Mouse (Mus musculus): ENCODE results near the gene Fasn.

Fasn gene

DNA sequence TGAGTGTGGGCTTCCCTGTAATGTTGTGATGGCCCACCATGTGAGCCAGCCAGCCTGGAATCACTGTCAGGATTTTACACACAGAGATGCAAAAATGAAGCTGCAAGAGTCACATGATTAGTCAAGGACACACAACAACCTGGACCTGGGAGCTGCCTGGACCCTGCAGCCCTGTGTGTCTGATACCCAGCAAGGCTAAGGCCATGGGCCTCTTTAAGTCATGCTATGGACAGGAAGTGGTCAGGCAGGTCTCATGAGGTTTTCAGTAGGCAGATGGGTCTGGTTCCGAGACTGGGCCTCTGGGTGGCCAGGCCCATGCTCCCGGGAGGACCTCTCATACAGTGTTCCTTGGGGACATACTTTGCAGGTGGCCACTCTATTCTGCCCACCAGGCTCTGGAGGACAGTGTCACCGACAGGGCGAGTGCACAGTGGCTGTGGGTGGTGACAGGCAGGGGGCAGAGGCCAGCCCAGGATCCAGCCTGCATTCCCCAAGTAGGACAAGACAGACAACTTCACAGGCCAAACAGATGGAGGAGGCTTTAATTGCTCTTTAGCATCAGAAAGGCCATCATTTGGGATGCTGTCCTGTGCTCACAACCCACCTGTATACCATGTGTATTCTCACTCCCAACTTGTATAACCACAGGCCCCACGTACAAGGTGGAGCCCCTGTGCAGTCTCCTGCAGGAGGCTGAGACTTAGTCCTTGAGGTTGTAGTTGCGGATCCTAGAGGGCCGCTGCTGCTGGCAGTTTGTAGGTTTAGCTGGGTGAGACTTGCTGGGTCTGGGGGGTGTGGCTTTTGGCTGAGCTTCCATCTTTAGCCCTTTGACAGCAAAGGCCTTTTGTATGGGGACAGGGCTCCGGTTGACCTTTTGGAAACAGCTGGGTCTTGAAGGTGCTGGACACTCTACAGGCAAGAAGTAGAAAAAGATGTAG lies 1.9 kb upstream of the Fasn start:
- DNase-seq = no peak

DNA sequence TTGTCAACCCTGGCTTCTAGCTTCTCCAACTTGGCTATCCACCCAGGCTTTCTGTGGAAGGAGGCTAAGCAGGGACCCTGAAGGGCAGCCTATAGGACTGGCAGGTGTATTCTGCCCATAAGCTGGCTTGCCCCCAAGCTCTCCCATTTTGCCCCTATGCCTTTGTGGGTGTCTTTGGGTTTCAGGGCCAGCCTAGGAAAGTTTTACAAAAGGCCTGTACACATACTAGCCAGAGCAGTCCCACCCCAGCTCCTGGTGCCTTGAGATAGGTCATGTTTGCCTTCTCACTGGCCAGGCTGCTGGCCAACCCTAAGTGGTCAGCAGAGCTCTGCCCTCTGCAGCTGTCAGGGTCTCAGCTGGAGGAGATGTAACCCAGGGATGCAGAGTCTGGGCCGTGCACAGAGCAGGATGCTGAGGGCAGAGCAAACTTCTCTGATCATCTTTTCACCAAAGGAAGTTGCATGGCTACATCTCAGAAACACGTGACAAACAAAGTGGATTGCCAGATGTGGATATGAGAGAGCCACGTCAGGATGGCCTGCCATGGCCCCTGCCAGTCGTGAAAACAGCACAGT lies 1.0 kb upstream of the Fasn start:
- no peak for DNase-seq

DNA sequence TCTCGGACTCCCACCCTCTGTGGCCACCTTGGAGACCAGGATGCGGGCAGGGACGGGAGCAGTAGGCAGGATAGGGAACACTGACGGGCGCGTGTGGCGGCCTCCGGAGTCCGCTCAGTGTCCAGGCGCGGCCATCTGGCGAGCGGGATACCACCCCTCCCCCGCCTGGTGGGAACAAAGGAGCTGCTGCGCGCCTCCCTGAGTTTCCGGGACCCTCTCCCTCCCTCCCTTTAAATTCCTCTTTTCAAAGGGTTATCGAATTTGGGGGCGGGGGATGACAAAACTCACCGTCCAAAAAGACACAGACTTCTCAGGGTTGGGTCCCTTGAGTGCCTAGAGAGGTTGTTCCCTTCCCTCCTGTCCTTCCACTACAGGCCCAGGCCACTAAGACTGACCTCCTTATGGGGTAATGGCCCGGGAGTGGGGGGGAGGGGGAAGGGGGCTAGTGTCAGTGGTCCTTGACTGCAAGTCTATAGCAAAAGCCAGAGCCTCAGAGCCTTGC lies 491 bp upstream of the Fasn start:
- DNase-seq = no peak

DNA sequence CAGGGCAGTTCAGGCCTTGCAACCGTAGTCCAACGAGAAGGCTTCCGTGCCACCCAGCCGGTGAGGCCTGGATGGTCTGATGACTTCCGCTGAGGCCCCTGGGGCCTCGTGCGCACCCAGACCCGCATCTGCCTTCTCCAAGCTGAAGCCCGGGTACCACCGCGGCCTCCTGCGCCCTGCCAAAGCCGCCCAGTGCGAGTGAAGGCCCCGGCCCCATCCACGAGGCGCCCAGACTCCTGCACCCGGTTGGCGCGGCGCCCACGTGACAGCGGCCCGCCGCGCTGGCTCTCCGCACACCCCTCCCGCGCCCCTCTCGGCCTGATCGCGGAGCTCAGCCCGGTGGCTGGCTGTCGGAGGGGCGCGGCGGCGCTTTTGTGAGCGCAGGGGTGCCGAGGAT lies 798 bp downstream of the Fasn start:
- no peak for DNase-seq

DNA sequence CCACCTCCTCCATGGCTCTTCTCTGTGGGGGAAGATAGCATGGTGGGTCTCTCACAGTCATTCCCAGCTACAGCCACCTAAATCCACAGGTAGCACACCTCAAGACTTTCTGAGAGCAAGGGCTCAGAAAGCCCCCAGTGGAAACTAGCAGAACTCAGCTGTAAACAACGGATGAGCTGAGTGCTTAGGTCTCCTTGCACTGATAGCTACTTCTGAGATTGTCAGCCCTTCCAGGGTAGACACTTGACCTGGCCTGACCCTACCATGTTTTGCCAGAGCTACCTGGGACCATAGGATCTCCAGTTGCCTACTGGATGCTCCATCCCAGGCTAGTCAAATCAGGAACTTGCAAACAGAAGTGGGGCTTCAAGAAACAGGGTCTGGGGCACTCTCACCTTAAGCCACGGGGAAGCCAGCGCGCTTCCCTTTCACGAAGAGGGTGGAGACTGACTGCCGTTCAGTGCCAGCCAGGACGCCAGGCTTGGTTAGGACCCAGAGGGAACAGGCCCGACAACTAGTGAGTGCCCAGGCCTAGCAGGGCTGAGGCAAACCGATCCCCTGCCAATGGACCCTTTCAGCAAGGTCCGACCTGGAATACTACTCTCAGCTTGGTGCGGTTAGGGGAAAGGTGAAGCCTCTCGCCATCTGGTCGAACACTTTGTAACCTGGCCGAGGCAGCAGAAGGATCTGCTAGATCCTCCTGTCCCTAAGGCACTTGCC lies 1.4 kb downstream of the Fasn start:
- DNase-seq = peak; percentile 39

DNA sequence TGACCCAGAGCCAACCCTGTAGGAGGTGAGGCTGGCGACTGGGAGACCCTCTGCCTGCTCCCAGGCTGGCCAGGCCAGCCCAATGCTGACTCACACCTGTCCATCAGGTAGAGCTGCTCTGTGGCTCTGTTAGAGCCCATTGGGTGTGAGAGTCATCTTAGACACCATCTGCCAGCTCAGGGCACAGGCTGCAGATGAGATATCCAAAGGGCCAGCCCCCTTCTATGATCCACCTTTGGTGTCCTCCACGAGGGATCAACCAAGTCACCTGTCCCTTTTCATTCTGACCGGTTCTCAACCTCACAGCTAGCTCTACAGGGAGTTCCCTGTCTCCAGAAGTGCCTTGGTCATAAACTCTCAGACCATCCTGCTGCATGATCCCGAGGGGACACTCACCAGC lies 2.0 kb downstream of the Fasn start:
- DNase-seq = no peak

DNA sequence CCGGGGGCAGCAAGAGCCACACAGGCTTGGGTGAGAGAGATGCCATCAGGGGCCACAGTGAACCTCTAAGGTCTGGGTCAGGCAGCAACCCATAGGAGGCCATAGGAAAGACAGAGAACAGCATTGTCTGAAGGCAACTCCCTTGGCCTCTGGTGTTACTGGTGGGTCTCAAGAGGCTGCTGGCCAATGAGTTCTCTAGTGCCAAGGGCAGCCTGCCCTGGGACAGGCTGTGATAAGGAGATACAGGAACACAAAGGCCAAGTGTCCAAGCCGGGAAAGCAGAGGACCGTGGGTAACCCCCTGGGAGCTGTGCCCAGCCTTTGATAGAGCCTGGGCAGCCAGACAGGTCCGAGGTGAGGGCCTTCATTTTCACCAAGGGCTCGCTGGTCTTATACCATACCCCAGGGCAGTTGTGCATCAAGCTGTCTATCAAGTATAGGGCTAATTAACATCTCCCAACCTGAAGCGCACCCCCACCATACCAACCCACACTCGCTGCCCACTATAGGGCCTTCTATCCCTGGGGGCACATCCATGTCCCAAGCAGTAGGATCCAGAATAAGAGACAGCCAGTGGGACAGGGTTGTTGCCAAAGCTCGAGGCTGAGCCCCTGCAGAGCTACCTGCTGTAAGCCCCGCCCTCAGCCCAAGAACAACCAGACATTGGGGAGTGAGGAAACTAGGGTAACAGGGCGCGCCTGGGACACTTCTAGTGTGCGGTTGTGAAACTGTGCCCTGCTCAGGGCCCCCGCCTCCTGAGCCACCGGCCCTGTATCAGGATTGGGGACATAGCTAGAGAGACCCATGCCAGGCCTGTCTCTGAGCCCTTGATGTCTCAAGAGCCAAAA lies 3.0 kb downstream of the Fasn start:
- DNase-seq = no peak

DNA sequence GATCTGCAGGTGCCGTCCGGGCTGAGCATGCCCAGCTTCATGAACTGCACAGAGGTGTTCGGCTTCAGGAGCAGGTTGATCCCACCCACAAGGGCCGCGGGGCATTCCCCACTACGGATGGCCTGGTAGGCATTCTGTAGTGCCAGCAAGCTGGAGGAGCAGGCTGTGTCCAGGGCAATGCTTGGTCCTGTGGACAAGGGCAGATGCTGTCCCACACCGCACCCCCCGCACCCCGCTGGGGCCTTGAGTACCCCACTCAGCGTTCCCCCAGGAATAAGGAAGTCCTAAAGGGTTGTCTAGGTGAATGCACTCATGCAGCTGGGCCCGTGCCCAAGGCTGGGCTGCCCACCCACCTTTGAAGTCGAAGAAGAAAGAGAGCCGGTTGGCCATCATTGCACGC lies 3.8 kb downstream of the Fasn start:
- DNase-seq = no peak

DNA sequence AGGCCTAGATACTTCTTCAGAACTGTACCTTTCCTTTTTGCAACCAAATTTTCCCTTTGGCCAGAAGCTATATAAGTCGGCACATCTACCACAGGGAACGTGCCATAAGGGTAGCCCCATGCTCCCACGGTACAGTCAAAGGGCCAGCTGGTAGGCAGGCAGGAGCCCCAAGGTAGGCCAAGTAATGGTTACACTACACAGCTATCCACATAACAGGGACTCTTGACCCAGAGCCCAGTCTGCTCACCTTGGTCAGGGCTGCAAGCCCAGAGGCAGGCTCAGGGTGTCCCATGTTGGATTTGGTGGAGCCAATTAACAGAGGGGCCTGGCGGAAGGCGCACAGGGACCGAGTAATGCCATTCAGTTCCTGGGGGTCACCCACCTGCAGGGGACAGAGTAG lies 4.8 kb downstream of the Fasn start:
- DNase-seq = no peak

DNA sequence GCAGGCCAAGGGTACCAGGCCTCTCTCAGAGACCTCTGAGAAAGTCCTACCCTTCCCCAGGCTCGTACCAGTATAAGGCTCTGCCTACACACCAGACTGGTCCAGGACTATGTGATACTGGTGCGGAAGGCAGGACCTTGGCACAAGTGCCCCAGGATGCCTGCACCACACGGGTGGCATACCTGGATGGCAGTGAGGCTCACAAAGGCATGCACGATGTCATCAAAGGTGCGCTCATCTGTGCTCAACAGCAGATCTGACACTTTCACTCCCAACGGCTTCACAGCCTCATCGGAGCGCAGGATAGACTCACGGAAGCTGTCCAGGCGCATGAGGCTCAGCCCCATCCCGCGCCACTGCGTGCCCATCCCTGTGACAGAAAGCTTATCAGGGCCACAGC lies 6.1 kb downstream of the Fasn start:
- DNase-seq = no peak

DNA sequence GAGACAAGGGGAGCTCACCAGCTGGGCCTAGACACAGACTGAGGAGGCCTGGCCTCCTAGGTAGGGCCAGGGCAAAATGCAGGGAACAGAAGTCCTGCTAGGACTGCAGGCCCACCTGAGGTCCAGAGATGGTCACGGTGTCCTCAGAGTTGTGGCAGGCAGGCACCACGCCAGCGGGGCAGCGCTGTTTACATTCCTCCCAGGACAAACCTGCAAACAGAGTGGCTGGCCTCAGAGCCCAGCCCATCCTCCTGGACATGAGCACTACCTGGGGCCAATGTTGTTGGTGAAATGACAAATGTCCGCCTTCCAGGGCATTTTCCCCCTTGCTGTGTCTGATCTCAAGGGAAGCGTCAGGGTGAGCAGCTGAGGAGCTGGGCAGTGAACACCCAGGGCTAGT lies 7.0 kb downstream of the Fasn start:
- no peak for DNase-seq

DNA sequence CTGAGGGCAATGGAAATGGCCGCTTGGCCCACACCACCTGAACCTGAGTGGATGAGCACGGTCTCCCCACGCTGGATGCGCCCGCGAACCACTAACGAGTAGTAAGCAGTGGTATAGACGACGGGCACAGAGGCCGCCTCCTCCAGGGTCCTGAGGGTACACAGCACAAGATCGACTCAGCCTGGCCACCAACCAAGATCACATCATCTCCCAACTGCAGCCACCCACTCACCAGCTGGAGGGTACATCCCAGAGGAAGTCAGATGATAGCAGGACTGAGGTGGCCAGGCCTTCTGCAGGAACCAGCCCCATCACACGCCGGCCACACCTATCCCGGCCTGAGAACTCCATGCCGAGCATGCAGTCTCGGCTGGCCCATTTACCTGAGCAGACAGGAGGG lies 12.3 kb downstream of the Fasn start:
- no peak for DNase-seq

DNA sequence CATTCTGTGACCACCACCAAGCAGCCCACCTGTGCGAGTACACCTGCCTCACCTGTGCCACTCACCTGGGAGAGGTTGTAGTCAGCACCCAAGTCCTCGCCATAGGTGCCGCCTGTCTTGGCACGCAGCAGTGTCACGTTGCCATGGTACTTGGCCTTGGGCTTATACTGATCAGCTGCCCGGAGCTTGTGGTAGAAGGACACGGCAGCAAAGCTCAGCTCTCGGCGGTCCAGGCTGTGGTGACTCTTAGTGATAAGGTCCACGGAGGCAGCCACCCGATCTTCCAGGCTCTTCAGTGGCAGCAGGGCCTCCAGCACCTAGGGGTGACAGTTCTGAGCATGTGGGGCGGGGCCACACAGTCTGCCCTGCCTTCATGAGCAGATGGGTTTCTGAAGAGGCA lies 16.3 kb downstream of the Fasn start:
- no peak for DNase-seq

DNA sequence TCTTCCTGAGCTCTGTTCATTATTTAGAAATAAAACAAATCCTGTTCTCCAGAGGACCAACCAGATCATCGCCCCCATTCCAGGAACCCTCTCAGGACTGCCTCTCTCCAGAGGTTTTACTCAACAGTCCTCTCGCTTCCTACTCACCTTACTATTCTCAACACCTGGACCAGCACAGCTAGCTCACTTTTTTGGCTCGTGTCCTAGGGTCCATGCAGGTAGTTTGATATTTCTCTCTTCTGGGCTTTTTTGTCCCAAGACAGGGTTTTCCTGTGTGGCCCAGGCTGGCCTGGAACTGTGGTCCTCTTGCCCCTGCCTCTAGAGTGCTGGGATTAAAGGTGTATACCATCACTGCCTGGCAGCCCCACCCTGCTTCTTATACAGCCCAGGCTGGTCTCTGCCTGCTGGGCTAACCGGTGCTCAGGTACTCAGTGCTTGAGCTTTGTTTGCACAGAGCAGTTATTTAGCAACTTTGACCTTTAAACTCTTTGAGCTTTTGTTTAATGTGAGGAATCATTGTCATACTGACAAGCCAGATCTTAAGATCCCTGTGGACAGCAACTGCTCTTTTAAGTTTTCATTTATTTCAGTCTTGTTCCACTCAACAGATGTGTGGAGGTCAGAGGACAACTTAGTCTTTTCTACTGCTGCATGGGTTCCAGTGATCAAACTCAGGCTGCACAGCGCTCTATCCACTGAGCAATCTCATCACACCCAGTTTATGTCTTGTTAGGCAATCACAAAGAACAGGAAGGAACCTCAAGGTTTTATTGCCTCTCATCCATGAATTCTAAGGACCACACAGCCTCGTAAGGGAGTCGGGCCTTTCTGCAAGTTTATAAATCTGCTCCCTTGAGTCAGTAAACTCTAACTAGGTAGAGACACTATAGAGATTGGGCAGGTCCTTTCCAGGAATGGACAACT lies 18.7 kb downstream of the Fasn start:
- DNase-seq = no peak

DNA sequence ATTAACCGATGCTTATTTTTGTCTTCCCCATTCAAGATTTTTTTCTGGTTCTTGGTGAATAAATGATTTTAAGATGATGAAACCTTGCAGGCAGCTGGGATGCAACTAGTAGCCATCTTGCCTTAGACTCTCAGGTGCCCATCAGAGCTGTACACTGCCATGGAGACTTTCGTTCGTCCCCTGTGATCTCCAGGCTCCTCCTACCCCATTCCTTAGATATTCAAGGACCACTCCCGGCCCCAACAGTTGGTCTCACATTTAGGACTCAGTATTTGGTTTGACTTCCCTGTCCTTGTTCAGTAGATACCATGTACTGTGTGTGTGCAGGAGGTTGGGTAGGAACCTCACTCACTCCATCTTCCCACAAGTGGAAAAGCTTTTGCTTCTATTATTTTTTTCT lies 19.6 kb downstream of the Fasn start:
- no peak for DNase-seq

DNA sequence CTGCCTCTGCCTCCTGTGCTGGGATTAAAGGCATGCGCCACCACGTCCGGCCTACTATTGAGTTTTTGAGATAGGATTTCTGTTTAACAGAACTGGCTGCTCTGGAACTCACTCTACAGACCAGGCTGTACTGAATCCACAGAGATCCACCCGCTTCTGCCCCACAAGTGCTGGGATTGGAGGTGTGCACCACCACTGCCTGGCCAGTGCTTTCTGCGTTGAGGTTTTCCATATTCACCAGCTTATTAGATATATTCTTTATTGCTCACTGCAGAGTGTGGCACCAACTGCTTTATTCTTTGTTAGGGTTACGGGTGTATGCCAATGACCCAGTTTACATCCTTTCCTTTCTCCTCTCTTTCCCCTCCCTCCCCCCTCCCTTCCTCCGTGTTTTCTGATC lies 20.1 kb downstream of the Fasn start:
- no peak for DNase-seq

DNA sequence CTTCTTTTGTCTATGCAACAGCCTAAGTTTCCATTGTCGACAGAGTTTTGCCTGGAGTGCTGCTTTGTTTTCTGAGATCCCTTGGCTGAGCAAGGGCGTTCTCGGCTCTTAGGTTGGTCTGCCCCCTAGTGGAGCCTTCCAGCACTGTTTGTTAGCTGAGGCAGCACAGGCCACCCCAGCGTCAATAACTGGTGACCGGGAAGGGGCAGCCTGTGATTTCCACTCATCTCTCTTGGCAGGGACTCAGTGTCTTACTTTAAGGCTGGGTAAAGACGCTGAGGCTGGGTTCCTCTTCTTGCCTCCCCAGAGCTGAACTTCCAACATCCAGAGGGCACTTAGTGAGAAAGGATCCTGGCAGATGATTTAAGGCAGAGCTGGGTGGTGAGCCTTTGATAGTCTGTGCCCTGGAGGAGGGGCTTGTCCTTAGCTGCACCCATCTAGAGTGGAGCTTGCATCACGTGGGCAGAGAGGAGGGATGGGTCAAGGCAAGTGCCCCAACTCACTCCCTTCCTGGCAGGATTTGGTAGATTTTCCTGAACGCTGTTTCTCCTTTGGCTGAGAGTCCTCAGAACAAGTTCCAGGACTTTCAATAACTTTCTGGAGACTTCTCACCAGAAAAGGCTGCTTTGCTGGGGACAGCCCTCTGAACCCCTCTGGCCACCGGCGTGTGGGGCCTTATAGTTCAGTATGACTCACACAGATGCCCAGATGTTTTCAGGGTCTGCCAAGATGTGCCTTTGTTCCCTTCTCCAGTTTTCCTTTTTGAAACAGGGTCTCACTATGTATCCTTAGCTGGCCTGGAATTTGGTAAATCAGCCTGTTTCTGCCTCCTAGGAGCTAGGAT lies 24.1 kb downstream of the Fasn start:
- peak; percentile 93 for DNase-seq

DNA sequence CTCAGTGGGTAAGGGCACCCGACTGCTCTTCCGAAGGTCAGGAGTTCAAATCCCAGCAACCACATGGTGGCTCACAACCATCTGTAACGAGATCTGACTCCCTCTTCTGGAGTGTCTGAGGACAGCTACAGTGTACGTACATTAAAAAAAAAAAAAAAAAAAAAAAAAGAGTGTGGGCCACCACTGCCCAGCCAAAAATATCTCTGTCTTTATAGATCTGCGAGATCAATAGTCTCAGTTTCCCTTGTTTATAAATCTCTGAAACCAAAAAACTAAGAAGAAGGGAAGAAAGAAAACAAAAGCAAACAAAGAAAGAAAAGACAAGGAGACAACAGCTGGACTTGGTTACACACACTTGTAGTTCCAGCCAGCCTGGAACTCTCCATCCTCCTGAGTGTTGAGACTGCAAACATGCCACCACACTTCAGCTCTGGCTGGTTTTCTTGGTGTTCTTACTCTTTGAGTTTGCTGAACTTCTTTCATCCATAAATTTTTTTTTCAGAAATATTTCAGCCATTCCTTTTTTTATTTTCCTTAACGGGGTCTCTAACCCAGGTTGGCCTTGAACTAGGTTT lies 24.9 kb downstream of the Fasn start:
- DNase-seq = no peak

DNA sequence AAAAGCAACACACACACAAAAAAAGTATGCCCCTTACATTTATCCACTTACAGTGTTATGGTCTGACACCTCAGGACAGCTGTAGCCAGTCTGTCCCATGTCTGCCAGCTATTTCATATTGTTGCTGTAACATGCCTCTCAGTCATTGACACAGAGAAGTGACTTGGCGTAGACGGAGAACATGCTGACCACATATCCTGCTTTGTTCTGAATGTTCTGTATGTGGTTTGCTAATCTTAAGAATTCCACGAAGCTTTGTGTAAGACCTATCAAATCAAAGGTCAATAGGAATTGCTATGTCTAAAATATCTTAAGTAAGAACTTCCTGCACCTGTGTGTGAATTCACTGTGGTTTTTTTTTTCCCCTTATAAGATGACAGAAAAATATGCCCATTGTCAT lies 26.1 kb downstream of the Fasn start:
- DNase-seq = no peak

DNA sequence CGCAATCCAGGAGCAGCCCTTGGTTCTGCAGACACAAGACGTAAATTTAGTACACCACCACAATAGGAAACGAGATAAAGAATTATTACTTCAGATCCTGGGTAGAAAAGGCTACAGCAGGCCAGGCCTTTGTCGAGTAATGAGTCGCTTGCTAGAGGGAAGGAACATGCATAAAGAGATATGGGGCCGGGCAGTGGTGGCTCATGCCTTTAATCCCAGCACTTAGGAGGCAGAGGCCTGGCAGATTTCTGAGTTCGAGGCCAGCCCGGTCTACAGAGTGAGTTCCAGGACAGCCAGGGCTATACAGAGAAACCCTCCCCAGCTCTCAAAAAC lies 27.8 kb downstream of the Fasn start:
- DNase-seq = no peak
